Mouse (Mus musculus): ENCODE data around the gene Tec.

Tec gene

GRCm38 (mm10) chr5:72868091-72868875, at the start of gene Tec:
Tec (minus strand) TSS chr5:72868483.
- peak; percentile 89 to 95 for DNase-seq (ENCODE audit: low spot score in 2 of 2)

- no peak for DNase-seq (ENCODE audit: low spot score in 2 of 2)
Measured at GRCm38 (mm10) chr5:72916851-72917250, 48.6 kb upstream of the Tec start.

- no peak for DNase-seq (ENCODE audit: low spot score in 2 of 2)
Measured at GRCm38 (mm10) chr5:72916048-72916447, 47.8 kb upstream of the Tec start.

GRCm38 (mm10) chr5:72914633-72915561, 46.6 kb upstream of the Tec start:
- DNase-seq (ENCODE audit: low spot score in 2 of 2): no peak

- DNase-seq (ENCODE audit: low spot score in 2 of 2): peak; percentile 98 to 99
Measured at GRCm38 (mm10) chr5:72913648-72914557, 45.6 kb upstream of the Tec start, which contains the start of gene Slain2. Slain2 (plus strand) TSS chr5:72914304.

GRCm38 (mm10) chr5:72911284-72911683, 43.0 kb upstream of the Tec start:
- DNase-seq (ENCODE audit: low spot score in 2 of 2): no peak

- no peak for DNase-seq (ENCODE audit: low spot score in 2 of 2)
Measured at GRCm38 (mm10) chr5:72910373-72910772, 42.1 kb upstream of the Tec start.

- no peak for DNase-seq (ENCODE audit: low spot score in 2 of 2)
Measured at GRCm38 (mm10) chr5:72909363-72909762, 41.1 kb upstream of the Tec start.

GRCm38 (mm10) chr5:72908324-72908936, 40.1 kb upstream of the Tec start:
- no peak for DNase-seq (ENCODE audit: low spot score in 2 of 2)

- no peak for DNase-seq (ENCODE audit: low spot score in 2 of 2)
Measured at GRCm38 (mm10) chr5:72907402-72907801, 39.1 kb upstream of the Tec start.

GRCm38 (mm10) chr5:72904903-72905790, 36.9 kb upstream of the Tec start:
- peak in 1 of 2 experiments; percentile 21 for DNase-seq (ENCODE audit: low spot score in 2 of 2)

GRCm38 (mm10) chr5:72902876-72903516, 34.7 kb upstream of the Tec start:
- DNase-seq (ENCODE audit: low spot score in 2 of 2): no peak

GRCm38 (mm10) chr5:72902312-72902711, 34.0 kb upstream of the Tec start:
- no peak for DNase-seq (ENCODE audit: low spot score in 2 of 2)

GRCm38 (mm10) chr5:72901866-72902265, 33.6 kb upstream of the Tec start:
- no peak for DNase-seq (ENCODE audit: low spot score in 2 of 2)

GRCm38 (mm10) chr5:72899255-72899654, 31.0 kb upstream of the Tec start:
- no peak for DNase-seq (ENCODE audit: low spot score in 2 of 2)

GRCm38 (mm10) chr5:72897998-72898397, 29.7 kb upstream of the Tec start:
- DNase-seq (ENCODE audit: low spot score in 2 of 2): no peak

GRCm38 (mm10) chr5:72896478-72897279, 28.4 kb upstream of the Tec start:
- no peak for DNase-seq (ENCODE audit: low spot score in 2 of 2)

- DNase-seq (ENCODE audit: low spot score in 2 of 2): no peak
Measured at GRCm38 (mm10) chr5:72895261-72895660, 27.0 kb upstream of the Tec start.

GRCm38 (mm10) chr5:72893987-72894386, 25.7 kb upstream of the Tec start:
- no peak for DNase-seq (ENCODE audit: low spot score in 2 of 2)
